Mouse (Mus musculus): ENCODE results near the gene Adamts10. TPM values are rescaled to one million over a fixed set of nuclear protein-coding genes. Genes with fewer than 3 reads are reported as not detected.

Gene Adamts10
- polyA plus RNA-seq, 1 experiment from 2014 or later = 55.4 TPM

Other genes starting within 250 kb of the Adamts10 start
- gene Zfp955b, start 234.7 kb upstream of the Adamts10 start, polyA plus RNA-seq (2015; fragmentation: Nextera tagmentation; extraction: Ambion mirVana) = 21.4 and 23.1 TPM in 2 replicates
- 10.5 and 12.5 TPM in 2 replicates for gene Zfp81, start 165.3 kb upstream of the Adamts10 start, polyA plus RNA-seq (2015; fragmentation: Nextera tagmentation; extraction: Ambion mirVana)
- gene Zfp101, start 129.6 kb upstream of the Adamts10 start, polyA plus RNA-seq (2015; fragmentation: Nextera tagmentation; extraction: Ambion mirVana) = 10.9 and 11.1 TPM in 2 replicates
- gene Actl9, start 91.3 kb upstream of the Adamts10 start, polyA plus RNA-seq (2015; fragmentation: Nextera tagmentation; extraction: Ambion mirVana) = not detected in 2 replicates
- 1.4 and 2.5 TPM in 2 replicates for gene Myo1f, start 31.5 kb downstream of the Adamts10 start, polyA plus RNA-seq (2015; fragmentation: Nextera tagmentation; extraction: Ambion mirVana)
- 50.9 and 71.0 TPM in 2 replicates for gene Zfp414, start 104.9 kb downstream of the Adamts10 start, polyA plus RNA-seq (2015; fragmentation: Nextera tagmentation; extraction: Ambion mirVana)
- gene Pram1, start 113.9 kb downstream of the Adamts10 start, polyA plus RNA-seq (2015; fragmentation: Nextera tagmentation; extraction: Ambion mirVana) = 0.15 and 0.51 TPM in 2 replicates
- 161 and 194 TPM in 2 replicates for gene Hnrnpm, start 162.7 kb downstream of the Adamts10 start, polyA plus RNA-seq (2015; fragmentation: Nextera tagmentation; extraction: Ambion mirVana)
- 82.2 and 84.1 TPM in 2 replicates for gene March2, start 194.5 kb downstream of the Adamts10 start, polyA plus RNA-seq (2015; fragmentation: Nextera tagmentation; extraction: Ambion mirVana)
- gene Rab11b, start 236.3 kb downstream of the Adamts10 start, polyA plus RNA-seq (2015; fragmentation: Nextera tagmentation; extraction: Ambion mirVana) = 481 and 517 TPM in 2 replicates

All from hindbrain, embryonic 16.5 days (tissue).